Mouse (Mus musculus) limb, embryonic 10.5 days (tissue): Measurements from ENCODE around the gene Rbfox1. TPM values are rescaled to one million over a fixed set of nuclear protein-coding genes. Genes with fewer than 3 reads are reported as not detected.

Experiments
- DNase-seq: peaks from one replicate; pipeline ENCODE4 v3.0.0-alpha.2; 2017; ENCODE audit warnings: low spot score
- H3K27ac ChIP-seq: fragments of 300-500 bp; sonication (generic); 2 replicates; pipeline ENCODE4 v1.5.1; 2016; ENCODE audit warnings: mild to moderate bottlenecking
- H3K27me3 ChIP-seq: fragments of 300-500 bp; sonication (generic); 2 replicates; pipeline ENCODE4 v1.6.1; 2016; ENCODE audit warnings: low read depth, mild to moderate bottlenecking; ENCODE audit not compliant: poor library complexity, severe bottlenecking
- H3K36me3 ChIP-seq: fragments of 300-500 bp; sonication (generic); 2 replicates; pipeline ENCODE4 v1.6.1; 2016; ENCODE audit warnings: mild to moderate bottlenecking, moderate library complexity
- H3K4me1 ChIP-seq: fragments of 300-500 bp; sonication (generic); 2 replicates; pipeline ENCODE4 v1.6.1; 2016
- H3K4me3 ChIP-seq: fragments of 300-500 bp; sonication (generic); 2 replicates; pipeline ENCODE4 v1.5.1; 2016; ENCODE audit warnings: mild to moderate bottlenecking, moderate library complexity
- H3K9me3 ChIP-seq: fragments of 300-500 bp; sonication (generic); replicated peaks from 2 replicates; pipeline ENCODE4 v1.6.1; 2016; ENCODE audit warnings: mild to moderate bottlenecking
- WGBS: fragments of 180-500 bp; shearing (Covaris S2); methylation state at CpG from one replicate; pipeline ENCODE4 v1.1.7; 2016; 5-methylcytosine and 5-hydroxymethylcytosine counted together
- polyA plus RNA-seq: library from polyadenylated mRNA; unstranded; fragments of >200 nt; fragmentation: Nextera tagmentation; extraction: Ambion mirVana; gene quantifications from 2 replicates; pipeline ENCODE4 v1.2.1, GENCODE M21; 2016

Gene Rbfox1
- polyA plus RNA-seq, 1 experiment from 2014 or later, result 0.64 TPM

GRCm38 (mm10) chr16:6000016-6000415, 114.9 kb downstream of the Rbfox1 start:
- Histone ChIP-seq H3K27ac (no peak overlapping the region), H3K36me3 (no peaks in the 10 kb centered on the region), H3K9me3 (no peaks in the 10 kb centered on the region), H3K4me1 (no peaks in the 10 kb centered on the region), H3K4me3 (no peak overlapping the region), H3K27me3 (no peaks in the 10 kb centered on the region)
- 75% methylated on average over 1 of the region's 1 CpGs for WGBS
- no peak for DNase-seq

GRCm38 (mm10) chr16:6006996-6007395, 121.8 kb downstream of the Rbfox1 start:
- no peak overlapping the region for H3K4me3 ChIP-seq
- H3K36me3 ChIP-seq, result no peaks in the 10 kb centered on the region
- no peaks in the 10 kb centered on the region for H3K4me1 ChIP-seq
- no peaks in the 10 kb centered on the region for H3K9me3 ChIP-seq
- no peak overlapping the region for H3K27ac ChIP-seq
- no peak for DNase-seq
- no peaks in the 10 kb centered on the region for H3K27me3 ChIP-seq

GRCm38 (mm10) chr16:6012853-6013252, 127.7 kb downstream of the Rbfox1 start:
- no peak overlapping the region for H3K27ac ChIP-seq
- no peaks in the 10 kb centered on the region for H3K27me3 ChIP-seq
- H3K4me3 ChIP-seq, result no peak overlapping the region
- DNase-seq, result no peak
- H3K36me3 ChIP-seq, result no peaks in the 10 kb centered on the region
- H3K4me1 ChIP-seq, result no peaks in the 10 kb centered on the region
- WGBS, result 90% methylated on average over 3 of the region's 3 CpGs
- no peaks in the 10 kb centered on the region for H3K9me3 ChIP-seq

DNA sequence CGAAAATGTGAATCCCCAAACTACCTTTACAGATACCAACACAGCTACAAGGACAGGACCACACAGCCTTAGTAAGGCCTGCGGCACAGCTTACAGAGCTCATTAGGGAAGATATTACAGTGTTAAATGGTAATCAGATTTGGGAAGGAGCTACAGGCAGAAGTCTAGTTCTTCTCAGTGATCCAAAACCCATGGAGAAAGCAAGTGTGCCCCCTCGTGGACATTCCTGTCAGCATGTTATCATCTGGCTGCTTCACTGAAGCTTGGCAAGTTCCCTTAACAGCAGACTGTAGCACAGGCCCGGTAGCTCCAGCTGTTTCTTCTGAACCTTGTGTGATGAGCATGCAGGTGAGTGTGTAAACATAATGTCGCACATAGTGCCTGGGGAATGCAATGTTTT, 133.5 kb downstream of the Rbfox1 start:
- H3K9me3 ChIP-seq, result no peaks in the 10 kb centered on the region
- no peak overlapping the region for H3K4me3 ChIP-seq
- H3K36me3 ChIP-seq, result no peaks in the 10 kb centered on the region
- WGBS, result 48% methylated on average over 5 of the region's 5 CpGs
- DNase-seq, result peak; percentile 70
- no peak overlapping the region for H3K27ac ChIP-seq
- peaks cover 5% of the 10 kb centered on the region; the same call in 1 of the 2 replicates for H3K4me1 ChIP-seq
- no peaks in the 10 kb centered on the region for H3K27me3 ChIP-seq

GRCm38 (mm10) chr16:6019361-6019760, 134.2 kb downstream of the Rbfox1 start:
- Histone ChIP-seq H3K4me1 (peaks cover 5% of the 10 kb centered on the region; the same call in 1 of the 2 replicates), H3K27ac (no peak overlapping the region), H3K9me3 (no peaks in the 10 kb centered on the region), H3K4me3 (no peak overlapping the region), H3K27me3 (no peaks in the 10 kb centered on the region), H3K36me3 (no peaks in the 10 kb centered on the region)
- DNase-seq, result no peak
- 28% methylated on average over 1 of the region's 1 CpGs for WGBS

DNA sequence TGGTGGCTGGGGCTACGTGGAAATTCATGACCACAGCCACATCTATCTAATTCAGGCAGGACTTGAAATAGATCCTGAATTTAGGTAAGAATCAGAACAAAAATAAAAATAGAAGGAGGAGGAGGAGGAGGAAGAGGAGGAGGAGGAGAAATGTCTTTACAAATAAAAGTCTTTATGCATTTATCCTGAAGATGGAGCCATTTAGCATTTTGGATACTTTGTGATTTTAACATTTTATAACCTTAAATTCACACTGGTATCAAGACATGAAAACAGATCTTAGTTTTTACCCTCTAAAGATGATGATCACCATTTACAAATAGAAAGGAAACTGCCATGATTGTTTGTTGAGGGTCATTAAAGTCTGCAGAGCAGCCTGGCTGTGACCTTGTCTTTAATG, 146.1 kb downstream of the Rbfox1 start:
- WGBS, result 91% methylated on average over 1 of the region's 1 CpGs

GRCm38 (mm10) chr16:6032563-6032962, 147.4 kb downstream of the Rbfox1 start:
- DNase-seq, result no peak
- Histone ChIP-seq H3K4me3 (no peak overlapping the region), H3K4me1 (no peaks in the 10 kb centered on the region), H3K27ac (no peak overlapping the region), H3K36me3 (no peaks in the 10 kb centered on the region), H3K9me3 (no peaks in the 10 kb centered on the region), H3K27me3 (no peaks in the 10 kb centered on the region)
- 90% methylated on average over 7 of the region's 7 CpGs for WGBS

More for the DNA sequence above, 146.1 kb downstream of the Rbfox1 start:
- Histone ChIP-seq H3K36me3 (no peaks in the 10 kb centered on the region), H3K27ac (no peak overlapping the region), H3K9me3 (no peaks in the 10 kb centered on the region), H3K4me3 (no peak overlapping the region), H3K27me3 (no peaks in the 10 kb centered on the region), H3K4me1 (no peaks in the 10 kb centered on the region)
- no peak for DNase-seq

DNA sequence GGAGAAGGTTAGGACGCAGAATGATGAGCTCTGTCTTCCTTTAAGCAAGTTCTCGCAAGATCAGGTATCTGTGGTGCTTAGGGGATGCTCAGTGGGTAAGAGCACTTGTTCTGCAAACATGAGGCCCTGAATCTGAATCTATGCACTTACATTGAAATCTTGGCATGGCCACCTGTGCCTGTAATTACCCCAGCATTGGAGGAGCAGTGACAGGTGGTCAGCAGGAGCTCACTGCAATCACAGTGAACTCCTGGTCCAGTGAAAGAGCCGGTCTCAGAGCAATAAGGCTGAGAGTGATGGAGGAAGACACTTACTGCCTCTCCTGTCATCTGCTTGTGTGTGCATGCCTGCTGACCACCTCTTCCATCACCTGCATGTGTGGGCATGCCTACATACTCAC, 149.7 kb downstream of the Rbfox1 start:
- Histone ChIP-seq H3K4me1 (no peaks in the 10 kb centered on the region), H3K9me3 (no peaks in the 10 kb centered on the region), H3K27me3 (no peaks in the 10 kb centered on the region), H3K4me3 (no peak overlapping the region), H3K27ac (no peak overlapping the region), H3K36me3 (no peaks in the 10 kb centered on the region)
- DNase-seq, result no peak
- 82% methylated on average over 3 of the region's 3 CpGs for WGBS

GRCm38 (mm10) chr16:6037009-6037408, 151.9 kb downstream of the Rbfox1 start:
- Histone ChIP-seq H3K4me3 (no peak overlapping the region), H3K27me3 (no peaks in the 10 kb centered on the region), H3K4me1 (no peaks in the 10 kb centered on the region), H3K27ac (no peak overlapping the region), H3K36me3 (no peaks in the 10 kb centered on the region), H3K9me3 (no peaks in the 10 kb centered on the region)
- DNase-seq, result no peak
- WGBS, result 88% methylated on average over 7 of the region's 7 CpGs

GRCm38 (mm10) chr16:6042766-6043165, 157.6 kb downstream of the Rbfox1 start:
- 83% methylated on average over 3 of the region's 3 CpGs for WGBS
- Histone ChIP-seq H3K27ac (no peak overlapping the region), H3K36me3 (no peaks in the 10 kb centered on the region), H3K4me1 (no peaks in the 10 kb centered on the region), H3K9me3 (no peaks in the 10 kb centered on the region), H3K4me3 (no peak overlapping the region), H3K27me3 (no peaks in the 10 kb centered on the region)
- DNase-seq, result no peak

DNA sequence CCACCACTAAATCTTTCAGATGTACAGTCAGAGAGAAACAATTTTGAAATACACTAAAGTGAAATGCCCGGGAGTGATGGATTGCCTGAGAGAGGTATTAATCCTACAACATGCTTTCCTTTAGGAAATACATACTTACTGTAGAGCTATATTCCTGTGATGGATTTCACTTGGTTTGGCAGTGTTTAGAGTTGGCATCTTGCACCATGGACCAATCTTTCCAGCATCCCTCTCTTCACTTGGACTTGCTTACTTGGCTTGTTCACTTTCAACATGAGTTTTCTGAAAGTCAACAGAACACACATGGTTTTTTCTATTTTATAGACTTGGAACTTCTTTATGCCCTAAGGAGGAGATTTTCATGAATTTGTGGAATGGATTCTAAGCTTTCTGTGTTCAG, 163.4 kb downstream of the Rbfox1 start:
- Histone ChIP-seq H3K4me1 (no peaks in the 10 kb centered on the region), H3K9me3 (no peaks in the 10 kb centered on the region), H3K27ac (no peak overlapping the region), H3K4me3 (no peak overlapping the region), H3K27me3 (no peaks in the 10 kb centered on the region), H3K36me3 (no peaks in the 10 kb centered on the region)
- no peak for DNase-seq
- WGBS, result 91% methylated on average over 1 of the region's 1 CpGs

DNA sequence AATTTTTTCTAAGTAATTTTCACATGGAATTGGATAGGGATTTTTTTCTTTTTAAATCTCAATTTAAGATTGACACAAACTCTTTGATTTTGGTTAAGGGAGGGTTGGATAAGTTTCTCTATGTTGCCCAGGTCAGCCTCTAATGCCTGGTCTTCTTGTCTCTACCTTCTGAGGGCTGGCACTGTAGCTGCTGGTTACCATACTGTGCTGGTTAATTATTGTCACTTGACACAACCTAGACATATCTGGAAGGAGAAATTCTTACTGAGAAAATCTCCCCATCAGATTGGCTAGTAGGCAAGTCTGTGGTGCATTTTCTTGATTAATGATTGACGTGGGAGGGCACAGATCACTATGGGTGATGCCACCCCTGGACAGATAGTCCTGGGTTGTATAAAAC, 177.3 kb downstream of the Rbfox1 start:
- 75% methylated on average over 1 of the region's 1 CpGs for WGBS
- no peaks in the 10 kb centered on the region for H3K36me3 ChIP-seq
- DNase-seq, result no peak
- H3K9me3 ChIP-seq, result no peaks in the 10 kb centered on the region
- no peaks in the 10 kb centered on the region for H3K4me1 ChIP-seq
- no peak overlapping the region for H3K27ac ChIP-seq
- no peaks in the 10 kb centered on the region for H3K27me3 ChIP-seq
- H3K4me3 ChIP-seq, result no peak overlapping the region

DNA sequence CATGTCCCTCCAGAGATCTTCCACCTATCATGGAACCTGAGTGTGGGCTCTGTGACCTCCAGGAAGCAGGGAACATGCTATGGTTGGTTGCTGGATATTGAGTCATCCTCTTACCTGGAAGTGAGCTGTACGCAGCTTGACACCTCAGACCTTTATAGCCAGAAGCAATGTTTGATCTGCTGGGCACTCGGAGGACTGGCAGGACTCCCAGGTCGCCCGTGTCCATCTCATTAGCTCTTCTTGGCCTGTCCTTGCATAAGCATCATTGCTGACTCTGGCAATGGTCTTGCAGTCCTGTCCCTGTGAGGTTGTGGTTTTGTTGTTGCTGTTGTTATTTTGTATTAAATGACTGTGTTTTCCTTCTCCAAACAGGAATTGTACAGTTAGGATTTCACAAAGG, 180.3 kb downstream of the Rbfox1 start:
- no peak overlapping the region for H3K4me3 ChIP-seq
- no peak for DNase-seq
- 92% methylated on average over 4 of the region's 4 CpGs for WGBS
- H3K27ac ChIP-seq, result no peak overlapping the region
- H3K27me3 ChIP-seq, result no peaks in the 10 kb centered on the region
- no peaks in the 10 kb centered on the region for H3K9me3 ChIP-seq
- H3K36me3 ChIP-seq, result no peaks in the 10 kb centered on the region
- no peaks in the 10 kb centered on the region for H3K4me1 ChIP-seq

- no peaks in the 10 kb centered on the region for H3K4me1 ChIP-seq
- WGBS, result 90% methylated on average over 10 of the region's 10 CpGs
- H3K36me3 ChIP-seq, result no peaks in the 10 kb centered on the region
- DNase-seq, result no peak
- no peaks in the 10 kb centered on the region for H3K27me3 ChIP-seq
- H3K4me3 ChIP-seq, result no peak overlapping the region
- no peaks in the 10 kb centered on the region for H3K9me3 ChIP-seq
- H3K27ac ChIP-seq, result no peak overlapping the region
Measured at GRCm38 (mm10) chr16:6075442-6076050, 190.4 kb downstream of the Rbfox1 start.
